Mouse (Mus musculus): Measurements from ENCODE around the gene Spns3.

GRCm38 (mm10) chr11:72586570-72586969 lies 36.3 kb upstream of the Spns3 start:
- TF ChIP-seq CTCF (IDR thresholded peaks at IDR 0.05; ENCODE audit: low read depth) = no peak
- TF ChIP-seq EP300 (IDR thresholded peaks at IDR 0.05; ENCODE audit: low read depth) = no peak

Measured in heart, postnatal 0 days (tissue).